Mouse (Mus musculus) heart, postnatal 0 days (tissue): Measurements from ENCODE around the gene Rgs12.

ENCODE experiments used
- CTCF ChIP-seq: IDR thresholded peaks from 2 replicates; pipeline ENCODE4 v1.5.1; 2016; ENCODE audit warnings: antibody characterized with exemption, control low read depth, low read depth
- EP300 ChIP-seq: IDR thresholded peaks from 2 replicates; pipeline ENCODE4 v1.6.1; 2016; ENCODE audit warnings: antibody characterized with exemption, low read depth

DNA sequence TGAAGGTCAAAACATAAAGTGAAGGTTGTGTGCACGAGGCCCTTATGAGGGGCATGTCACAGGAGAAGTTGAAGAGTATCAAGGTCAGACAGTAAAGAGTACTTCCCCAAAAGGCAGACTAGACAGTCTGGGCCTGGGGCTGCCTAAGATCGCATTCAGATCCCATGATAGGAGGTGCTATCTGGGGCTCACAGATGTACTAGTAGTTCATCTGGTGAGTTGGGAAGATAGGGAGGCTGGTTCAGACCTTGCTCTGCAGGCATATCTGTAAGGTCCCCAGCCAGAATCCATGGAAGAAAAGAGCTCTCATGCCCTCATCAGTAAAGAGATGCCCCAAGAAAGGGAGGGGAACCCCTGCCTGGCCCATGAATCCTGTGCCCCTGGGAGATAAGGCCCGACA lies 30.5 kb upstream of the Rgs12 start:
- TF ChIP-seq EP300 (no peak), CTCF (no peak)
